Mouse (Mus musculus): ENCODE results near the gene Cdk12. TPM values are rescaled to one million over a fixed set of nuclear protein-coding genes. Genes with fewer than 3 reads are reported as not detected.
A peak's percentile ranks its signal among the peaks of the same experiment; 100 is the strongest.
"Not testable (repeated sequence)": the region's sequence is repeated elsewhere in the genome, so short reads cannot be mapped to it uniquely, and the experiment has no call there.

The Cdk12 gene
- total RNA-seq (2021), result 10 to 100 TPM; 32.2 to 41.0 TPM

DNA sequence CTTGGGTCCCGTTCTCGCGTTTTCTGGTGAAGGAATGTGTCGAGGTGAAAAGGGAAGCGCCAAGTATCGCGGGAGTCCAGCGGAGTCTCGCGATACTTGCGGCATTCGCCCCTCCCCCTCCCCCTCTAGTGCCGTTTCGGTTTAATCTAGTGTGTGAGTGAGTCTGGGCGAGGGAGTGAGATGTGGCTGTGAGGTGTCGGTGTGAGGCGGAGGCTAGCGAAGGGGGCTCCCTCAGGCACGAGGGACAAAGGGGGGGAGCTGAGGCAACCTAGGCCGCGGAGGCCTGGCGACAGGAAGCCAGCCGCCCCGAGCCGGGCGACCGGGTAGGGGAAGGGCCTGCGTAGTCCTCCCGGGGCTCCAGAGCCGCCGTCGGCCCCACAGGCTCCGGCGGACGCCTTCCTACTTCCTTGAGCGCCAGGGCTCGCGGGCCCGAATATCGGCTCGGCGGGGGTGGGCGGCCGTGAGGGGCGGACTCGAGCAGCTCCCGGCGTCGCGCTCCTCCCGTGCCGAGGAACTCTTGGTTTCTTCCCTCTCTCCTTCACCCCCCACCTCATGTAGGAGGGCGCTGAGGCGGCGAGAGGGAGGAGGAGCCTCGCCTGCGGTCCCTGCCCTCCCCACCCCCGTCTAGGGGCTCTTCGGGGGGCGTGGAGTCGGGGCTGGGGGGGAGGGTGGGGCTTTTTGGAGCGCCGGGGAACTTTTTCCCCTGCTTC lies at the start of gene Cdk12:
Gene Cdk12 (plus strand): TSS at position 419 of the 710 bp plus-strand sequence.
- peak; percentile 88 to 91 for DNase-seq (ENCODE audit: extremely low spot score in 1 of 2, low spot score in 1 of 2)

- no peak for DNase-seq (ENCODE audit: extremely low spot score in 1 of 2, low spot score in 1 of 2)
These were observed 47.8 kb upstream of the Cdk12 start for GRCm38 (mm10) chr11:98155094-98155493.

GRCm38 (mm10) chr11:98168400-98168799 lies 34.5 kb upstream of the Cdk12 start:
- no peak for DNase-seq (ENCODE audit: extremely low spot score in 1 of 2, low spot score in 1 of 2)

GRCm38 (mm10) chr11:98182149-98182548 lies 20.7 kb upstream of the Cdk12 start:
- DNase-seq (ENCODE audit: extremely low spot score in 1 of 2, low spot score in 1 of 2), result not testable (repeated sequence)

DNA sequence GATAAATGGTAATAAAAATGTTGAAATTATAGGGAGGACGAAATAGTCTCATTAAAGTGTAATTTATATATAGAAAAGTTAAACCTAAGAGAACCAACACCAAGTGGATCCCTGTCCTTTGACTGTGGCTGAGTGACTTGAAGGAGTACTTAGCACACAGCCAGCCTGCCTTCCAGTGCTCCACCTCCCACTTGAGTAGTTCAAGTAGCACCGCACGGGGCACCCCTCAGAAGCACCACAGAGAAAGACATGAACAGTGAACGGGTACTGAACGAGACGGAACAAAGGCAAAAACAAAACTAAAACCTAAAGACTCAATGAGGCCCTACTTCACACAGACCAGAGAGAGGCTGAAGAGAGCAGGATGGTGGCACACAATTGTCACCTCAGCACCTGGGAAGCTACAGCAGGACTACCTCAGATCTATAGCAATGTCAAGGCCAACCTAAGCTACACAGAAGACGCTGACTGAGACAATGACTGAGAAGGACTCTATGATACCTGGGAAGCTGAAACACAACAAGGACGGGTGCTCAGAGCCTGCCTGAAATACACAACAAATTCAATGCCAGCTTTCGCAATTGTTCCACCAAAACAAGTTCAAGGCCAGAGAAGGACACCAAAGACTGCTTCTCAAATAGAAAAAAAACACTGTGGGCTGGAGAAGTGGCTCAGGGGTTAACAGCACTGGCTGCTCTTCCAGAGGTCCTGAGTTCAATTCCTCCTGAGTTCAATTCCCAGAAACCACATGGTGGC lies 15.0 kb upstream of the Cdk12 start:
- no peak for DNase-seq (ENCODE audit: extremely low spot score in 1 of 2, low spot score in 1 of 2)

DNA sequence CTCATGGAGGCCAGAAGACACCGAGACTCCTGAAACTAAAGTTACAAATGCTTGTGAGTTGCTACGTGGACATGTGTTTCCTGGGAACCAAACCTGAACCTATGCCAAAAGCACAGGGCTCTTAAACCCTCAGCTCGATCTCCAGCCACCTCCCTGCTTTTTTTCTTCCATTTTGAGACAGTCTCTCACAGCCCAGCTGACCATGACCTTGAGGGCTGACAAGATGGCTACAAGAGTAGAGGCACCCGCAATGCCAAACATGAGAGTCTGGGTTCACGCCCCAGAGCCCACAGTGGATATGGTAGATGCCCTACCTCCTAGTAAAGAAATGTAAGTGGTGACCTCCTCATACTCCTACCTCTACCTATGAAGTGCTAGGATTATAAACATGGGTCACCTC lies 12.0 kb upstream of the Cdk12 start:
- DNase-seq (ENCODE audit: extremely low spot score in 1 of 2, low spot score in 1 of 2), result no peak

DNA sequence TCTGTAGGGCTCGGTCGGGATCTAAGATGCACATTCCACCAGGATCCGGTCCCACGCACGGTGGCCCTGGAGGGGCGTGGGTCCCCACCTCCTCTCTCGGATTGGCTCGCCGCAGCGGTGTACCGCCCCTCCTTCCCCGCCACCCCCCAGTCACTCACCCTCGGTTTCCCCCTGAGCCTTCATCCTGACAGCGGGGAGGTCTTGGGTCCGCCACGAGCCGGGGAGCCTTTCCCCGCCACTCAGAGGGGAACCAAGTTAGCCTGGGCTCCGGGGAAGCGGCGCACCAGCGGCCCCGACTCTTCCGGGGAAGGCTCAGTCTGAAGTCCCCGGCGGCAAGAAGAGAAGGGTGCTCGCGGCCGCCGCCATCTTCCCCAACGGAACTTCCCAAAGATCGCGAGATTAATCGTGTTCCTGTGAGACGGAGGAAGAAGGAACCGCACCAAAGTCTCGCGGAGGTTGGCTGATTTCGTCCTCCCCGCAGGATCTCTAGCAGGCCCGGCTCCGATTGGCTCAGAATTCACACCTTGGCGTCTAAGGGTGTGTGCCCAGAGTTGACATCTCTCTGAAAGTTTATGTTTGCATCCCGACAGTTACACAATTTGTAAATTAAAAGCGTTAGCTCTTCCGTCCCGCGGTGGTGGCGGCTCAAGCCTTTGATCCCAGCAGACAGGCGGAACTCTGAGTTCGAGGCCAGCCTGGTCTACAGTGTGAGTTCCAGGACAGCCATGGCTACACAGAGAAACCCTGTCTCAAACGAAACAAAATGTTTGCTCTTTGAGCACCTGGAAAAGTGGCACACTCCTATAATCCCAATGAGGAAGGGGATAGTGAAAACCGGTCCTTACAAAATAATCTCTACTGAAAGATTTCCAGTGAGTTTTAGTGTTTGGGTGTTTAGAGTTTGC lies 9.7 kb upstream of the Cdk12 start, which contains the start of gene Med1:
Gene Med1 (minus strand): TSS at position 393 of the 905 bp plus-strand sequence.
- peak; percentile 79 for DNase-seq (ENCODE audit: extremely low spot score in 1 of 2, low spot score in 1 of 2)

- peak; percentile 11 to 22 for DNase-seq (ENCODE audit: extremely low spot score in 1 of 2, low spot score in 1 of 2)
These were observed 843 bp upstream of the Cdk12 start for GRCm38 (mm10) chr11:98201791-98202640.

DNA sequence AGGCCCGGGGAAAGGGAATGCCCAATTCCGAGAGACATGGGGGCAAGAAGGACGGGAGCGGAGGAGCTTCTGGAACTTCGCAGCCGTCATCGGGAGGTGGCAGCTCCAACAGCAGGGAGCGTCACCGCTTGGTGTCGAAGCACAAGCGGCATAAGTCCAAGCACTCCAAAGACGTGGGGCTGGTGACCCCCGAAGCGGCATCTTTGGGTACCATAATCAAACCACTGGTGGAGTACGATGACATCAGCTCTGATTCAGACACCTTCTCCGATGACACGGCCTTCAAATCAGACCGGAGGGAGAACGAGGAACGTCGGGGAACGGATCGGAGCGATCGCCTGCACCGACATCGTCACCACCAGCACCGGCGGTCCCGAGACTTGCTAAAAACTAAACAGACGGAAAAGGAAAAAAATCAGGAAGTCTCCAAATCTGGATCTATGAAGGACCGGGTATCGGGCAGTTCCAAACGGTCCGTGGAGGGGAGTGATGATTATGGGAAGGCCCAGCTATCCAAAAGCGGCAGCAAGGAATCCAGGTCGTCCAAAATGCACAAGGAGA lies 572 bp downstream of the Cdk12 start:
- DNase-seq (ENCODE audit: extremely low spot score in 1 of 2, low spot score in 1 of 2), result peak; percentile 33 to 37

DNA sequence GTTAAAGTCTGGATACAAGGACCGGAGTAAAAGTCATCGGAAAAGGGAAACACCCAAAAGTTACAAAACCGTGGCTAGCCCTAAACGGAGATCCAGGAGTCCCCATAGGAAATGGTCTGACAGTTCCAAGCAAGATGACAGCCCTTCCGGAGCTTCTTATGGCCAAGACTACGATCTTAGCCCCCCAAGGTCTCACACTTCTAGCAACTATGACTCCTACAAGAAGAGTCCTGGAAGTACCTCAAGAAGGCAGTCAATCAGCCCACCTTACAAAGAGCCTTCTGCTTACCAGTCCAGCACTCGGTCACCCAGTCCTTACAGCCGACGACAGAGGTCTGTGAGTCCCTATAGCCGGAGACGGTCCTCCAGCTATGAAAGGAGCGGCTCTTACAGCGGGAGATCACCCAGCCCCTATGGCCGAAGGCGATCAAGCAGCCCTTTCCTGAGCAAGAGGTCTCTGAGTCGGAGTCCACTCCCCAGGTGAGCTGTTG lies 1.1 kb downstream of the Cdk12 start:
- no peak for DNase-seq (ENCODE audit: extremely low spot score in 1 of 2, low spot score in 1 of 2)

DNA sequence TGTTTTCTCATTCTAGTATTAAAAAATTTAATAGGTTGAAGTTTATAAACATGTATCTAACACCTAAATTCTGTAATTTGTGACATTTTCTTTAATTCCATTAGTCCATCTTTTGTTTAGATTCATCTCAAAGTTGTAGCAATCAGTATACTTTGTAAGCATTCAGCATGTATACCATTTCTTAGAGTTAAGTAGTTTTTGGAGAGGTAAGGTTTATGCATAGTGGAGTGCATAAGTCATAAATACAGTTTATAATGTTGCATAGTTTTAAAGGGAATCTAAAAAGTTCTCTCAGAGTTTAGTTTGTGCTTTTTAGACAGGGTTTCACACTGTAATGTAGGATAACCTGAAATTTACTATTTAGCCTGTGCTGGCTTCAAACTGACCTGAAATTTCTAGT lies 2.6 kb downstream of the Cdk12 start:
- no peak for DNase-seq (ENCODE audit: extremely low spot score in 1 of 2, low spot score in 1 of 2)

DNA sequence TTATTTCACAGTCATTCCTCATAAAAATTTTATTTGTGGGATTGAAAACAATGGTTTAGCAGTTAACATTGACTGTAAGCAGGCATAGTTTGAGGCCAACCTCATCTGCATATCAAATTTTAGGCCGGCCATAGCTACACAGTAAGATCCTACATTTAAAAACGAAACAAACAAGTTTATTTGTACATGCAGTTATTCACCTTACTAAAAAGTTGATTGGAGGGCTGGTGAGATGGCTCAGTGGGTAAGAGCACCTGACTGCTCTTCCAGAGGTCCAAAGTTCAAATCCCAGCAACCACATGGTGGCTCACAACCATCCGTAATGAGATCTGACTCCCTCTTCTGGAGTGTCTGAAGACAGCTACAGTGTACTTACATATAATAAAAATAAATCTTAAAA lies 3.4 kb downstream of the Cdk12 start:
- not testable (repeated sequence) for DNase-seq (ENCODE audit: extremely low spot score in 1 of 2, low spot score in 1 of 2)

DNA sequence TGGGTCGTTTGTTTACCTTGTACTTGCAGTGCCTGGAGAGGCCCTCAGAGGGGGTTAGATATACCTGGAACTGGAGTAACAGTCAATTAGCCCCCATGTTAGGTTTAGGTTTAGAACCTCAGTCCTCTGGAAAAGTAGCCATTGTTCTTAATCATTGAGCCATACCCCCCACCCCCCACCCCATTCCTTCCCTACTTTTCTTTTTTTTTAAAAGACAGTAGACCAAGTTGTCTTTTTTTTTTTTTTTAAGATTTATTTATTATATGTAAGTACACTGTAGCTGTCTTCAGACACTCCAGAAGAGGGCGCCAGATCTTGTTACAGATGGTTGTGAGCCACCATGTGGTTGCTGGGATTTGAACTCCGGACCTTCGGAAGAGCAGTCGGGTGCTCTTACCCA lies 6.8 kb downstream of the Cdk12 start:
- not testable (repeated sequence) for DNase-seq (ENCODE audit: extremely low spot score in 1 of 2, low spot score in 1 of 2)

DNA sequence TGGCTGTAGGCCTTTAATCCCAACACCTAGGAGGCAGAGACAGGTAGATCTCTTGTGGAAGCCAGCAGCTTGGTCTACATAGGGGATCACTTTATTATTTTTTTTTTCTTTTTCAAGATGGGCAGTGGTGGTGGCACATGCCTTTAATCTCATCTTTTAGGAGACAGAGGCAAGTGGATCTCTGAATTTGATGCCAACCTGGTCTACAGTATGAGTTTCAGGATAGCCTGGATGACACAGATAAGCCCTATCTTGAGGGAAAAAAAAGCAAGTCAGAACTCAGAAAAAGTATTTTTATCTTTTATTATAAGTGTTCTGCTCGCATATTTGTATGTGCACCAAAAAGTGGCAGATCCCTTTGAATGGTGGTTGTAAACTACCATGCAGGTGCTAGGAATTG lies 10.5 kb downstream of the Cdk12 start:
- no peak for DNase-seq (ENCODE audit: extremely low spot score in 1 of 2, low spot score in 1 of 2)

- DNase-seq (ENCODE audit: extremely low spot score in 1 of 2, low spot score in 1 of 2), result no peak
These were observed 23.5 kb downstream of the Cdk12 start for GRCm38 (mm10) chr11:98226349-98226748.

GRCm38 (mm10) chr11:98238416-98238815 lies 35.6 kb downstream of the Cdk12 start:
- DNase-seq (ENCODE audit: extremely low spot score in 1 of 2, low spot score in 1 of 2), result no peak

DNA sequence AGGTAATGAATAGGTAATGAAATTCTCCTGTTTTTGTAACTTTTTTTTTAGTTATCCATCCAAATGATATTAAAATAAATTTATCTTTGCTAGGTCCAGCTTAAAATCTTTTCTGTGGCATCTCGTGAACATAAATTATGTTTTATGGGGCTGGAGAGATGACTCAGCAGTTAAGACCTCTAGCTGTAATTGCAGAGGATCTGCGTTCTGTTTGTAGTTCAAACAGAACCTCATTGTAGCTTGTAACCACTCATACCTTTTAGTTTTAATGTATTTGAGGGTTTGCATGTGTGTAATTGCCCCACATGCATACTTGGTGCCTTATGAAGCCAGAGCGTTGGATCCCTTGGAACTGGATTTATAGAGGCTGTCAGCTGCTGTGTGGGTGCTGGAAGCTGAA lies 36.1 kb downstream of the Cdk12 start:
- DNase-seq (ENCODE audit: extremely low spot score in 1 of 2, low spot score in 1 of 2), result no peak

DNA sequence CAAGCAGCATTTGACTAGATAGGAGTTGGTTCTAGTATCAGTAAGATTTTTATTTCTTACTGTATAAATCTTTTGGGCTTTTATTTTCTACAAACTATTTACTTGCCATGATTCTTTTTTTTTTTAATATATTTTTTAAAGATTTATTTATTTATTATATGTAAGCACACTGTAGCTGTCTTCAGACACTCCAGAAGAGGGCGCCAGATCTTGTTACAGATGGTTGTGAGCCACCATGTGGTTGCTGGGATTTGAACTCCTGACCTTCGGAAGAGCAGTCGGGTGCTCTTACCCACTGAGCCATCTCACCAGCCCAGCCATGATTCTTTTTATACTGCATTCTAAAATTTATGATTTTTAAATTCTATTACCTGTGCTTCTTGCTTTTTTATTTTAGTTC lies 40.1 kb downstream of the Cdk12 start:
- not testable (repeated sequence) for DNase-seq (ENCODE audit: extremely low spot score in 1 of 2, low spot score in 1 of 2)

- no peak for DNase-seq (ENCODE audit: extremely low spot score in 1 of 2, low spot score in 1 of 2)
These were observed 41.6 kb downstream of the Cdk12 start for GRCm38 (mm10) chr11:98244415-98244814.

Data from layer of hippocampus, postnatal 25 days (tissue).